Mouse (Mus musculus): ENCODE results near the gene Glis2.

Glis2 gene

GRCm38 (mm10) chr16:4639831-4640237, 45.3 kb downstream of the Glis2 start, which contains the start of the genes Vasn and Dnaja3:
Vasn (plus strand) TSS chr16:4639941.
Dnaja3 (plus strand) TSS chr16:4639989.
- peak; percentile 51 to 65 for DNase-seq (ENCODE audit: low spot score in 2 of 2)

- no peak for DNase-seq (ENCODE audit: low spot score in 2 of 2)
Observed at GRCm38 (mm10) chr16:4640267-4641005, 45.9 kb downstream of the Glis2 start.

- no peak for DNase-seq (ENCODE audit: low spot score in 2 of 2)
Observed at GRCm38 (mm10) chr16:4641119-4641838, 46.8 kb downstream of the Glis2 start.

GRCm38 (mm10) chr16:4642190-4642589, 47.7 kb downstream of the Glis2 start:
- DNase-seq (ENCODE audit: low spot score in 2 of 2): no peak

DNA sequence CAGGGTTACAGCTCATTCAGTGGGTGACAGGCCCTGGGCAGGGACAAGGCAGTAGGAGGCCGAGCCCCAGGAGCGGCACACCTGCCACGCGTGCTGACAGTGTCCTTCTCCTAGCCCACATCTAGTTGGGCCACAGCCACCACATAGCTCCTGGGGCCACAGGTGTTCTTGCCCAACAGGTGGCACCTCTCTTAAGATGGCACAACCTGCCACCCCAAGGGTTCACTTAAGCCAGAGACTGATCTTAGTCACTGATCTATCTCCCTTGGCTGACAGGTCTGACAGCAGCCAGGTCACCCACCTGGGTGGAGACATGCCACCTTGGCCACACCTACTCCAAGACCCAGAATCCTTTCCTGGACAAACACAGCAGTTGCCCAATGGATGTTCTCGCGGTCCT, 48.4 kb downstream of the Glis2 start:
- no peak for DNase-seq (ENCODE audit: low spot score in 2 of 2)

- DNase-seq (ENCODE audit: low spot score in 2 of 2): peak in 1 of 2 experiments; percentile 63
Observed at GRCm38 (mm10) chr16:4643670-4644419, 49.3 kb downstream of the Glis2 start.

- no peak for DNase-seq (ENCODE audit: low spot score in 2 of 2)
Observed at GRCm38 (mm10) chr16:4645867-4646266, 51.4 kb downstream of the Glis2 start.

DNA sequence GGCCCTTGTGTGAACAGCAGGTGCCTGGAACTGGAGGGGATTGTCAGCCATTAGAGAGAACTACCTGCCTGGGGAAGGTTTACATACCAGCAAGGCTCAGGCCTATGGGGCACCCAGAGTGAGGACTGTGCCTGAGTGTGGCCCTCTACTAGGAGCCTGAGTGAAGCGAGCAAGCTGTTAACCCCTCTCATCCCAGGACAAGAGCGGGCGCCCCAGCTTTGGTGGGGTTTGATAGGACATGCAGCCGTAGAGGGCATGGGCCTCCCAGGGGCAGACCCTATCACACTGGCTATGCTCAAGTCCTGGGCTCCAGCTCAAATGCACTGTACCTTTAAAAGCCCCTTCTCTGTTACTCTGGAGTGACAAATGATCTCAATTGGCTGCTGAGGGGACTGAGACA, 52.3 kb downstream of the Glis2 start:
- DNase-seq (ENCODE audit: low spot score in 2 of 2): no peak

DNA sequence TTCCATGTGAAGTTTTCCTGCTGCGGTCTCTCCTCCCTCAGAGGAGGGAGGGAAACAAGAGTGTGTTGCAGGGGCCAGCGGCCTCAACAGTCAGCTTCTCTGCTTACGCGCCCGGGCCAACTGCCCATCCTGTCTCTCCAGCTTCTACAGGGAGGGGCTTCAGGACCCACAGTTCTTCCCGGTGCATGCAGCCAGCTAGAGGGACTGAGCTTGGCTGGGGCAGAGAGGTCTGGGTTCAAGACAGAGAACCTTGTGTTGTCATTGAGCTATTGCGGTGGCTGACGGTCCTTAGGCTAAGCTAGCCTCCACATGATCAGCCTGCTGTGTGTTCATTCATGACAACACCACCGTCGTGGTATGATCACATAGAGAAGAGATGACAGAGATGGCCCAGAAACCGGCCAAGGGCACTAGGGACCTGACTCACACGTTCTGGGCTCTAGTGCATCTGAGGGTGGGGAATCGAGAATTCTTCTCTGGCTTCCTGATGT, 53.2 kb downstream of the Glis2 start:
- DNase-seq (ENCODE audit: low spot score in 2 of 2): no peak

DNA sequence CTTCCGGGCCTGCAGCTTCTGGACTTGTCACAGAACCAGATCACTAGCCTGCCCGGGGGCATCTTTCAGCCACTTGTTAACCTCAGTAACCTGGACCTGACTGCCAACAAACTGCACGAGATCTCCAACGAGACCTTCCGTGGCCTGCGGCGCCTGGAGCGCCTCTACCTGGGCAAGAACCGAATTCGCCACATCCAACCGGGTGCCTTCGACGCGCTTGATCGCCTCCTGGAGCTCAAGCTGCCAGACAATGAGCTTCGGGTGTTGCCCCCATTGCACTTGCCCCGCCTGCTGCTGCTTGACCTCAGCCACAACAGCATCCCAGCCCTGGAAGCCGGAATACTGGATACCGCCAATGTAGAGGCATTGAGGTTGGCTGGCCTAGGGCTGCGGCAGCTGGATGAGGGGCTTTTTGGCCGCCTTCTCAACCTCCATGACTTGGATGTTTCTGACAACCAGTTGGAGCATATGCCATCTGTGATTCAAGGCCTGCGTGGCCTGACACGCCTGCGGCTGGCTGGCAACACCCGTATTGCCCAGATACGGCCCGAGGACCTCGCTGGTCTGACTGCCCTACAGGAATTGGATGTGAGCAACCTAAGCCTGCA, 54.0 kb downstream of the Glis2 start:
- no peak for DNase-seq (ENCODE audit: low spot score in 2 of 2)

DNA sequence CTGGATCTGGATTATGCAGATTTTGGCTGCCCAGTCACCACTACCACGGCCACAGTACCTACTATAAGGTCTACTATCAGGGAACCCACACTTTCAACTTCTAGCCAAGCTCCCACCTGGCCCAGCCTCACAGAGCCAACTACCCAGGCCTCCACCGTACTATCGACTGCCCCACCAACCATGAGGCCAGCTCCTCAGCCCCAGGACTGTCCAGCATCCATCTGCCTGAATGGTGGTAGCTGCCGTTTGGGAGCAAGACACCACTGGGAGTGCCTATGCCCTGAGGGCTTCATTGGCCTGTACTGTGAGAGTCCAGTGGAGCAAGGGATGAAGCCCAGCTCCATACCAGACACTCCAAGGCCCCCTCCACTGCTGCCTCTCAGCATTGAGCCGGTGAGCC, 54.7 kb downstream of the Glis2 start:
- no peak for DNase-seq (ENCODE audit: low spot score in 2 of 2)

DNA sequence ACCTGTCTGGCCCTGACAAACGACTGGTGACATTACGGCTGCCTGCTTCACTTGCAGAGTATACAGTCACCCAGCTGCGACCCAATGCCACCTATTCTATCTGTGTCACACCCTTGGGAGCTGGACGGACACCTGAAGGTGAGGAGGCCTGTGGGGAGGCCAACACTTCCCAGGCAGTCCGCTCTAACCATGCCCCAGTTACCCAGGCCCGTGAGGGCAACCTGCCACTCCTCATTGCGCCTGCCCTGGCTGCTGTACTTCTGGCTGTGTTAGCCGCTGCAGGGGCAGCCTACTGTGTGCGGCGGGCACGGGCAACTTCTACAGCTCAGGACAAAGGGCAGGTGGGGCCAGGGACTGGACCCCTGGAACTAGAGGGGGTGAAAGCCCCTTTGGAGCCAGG, 55.2 kb downstream of the Glis2 start:
- DNase-seq (ENCODE audit: low spot score in 2 of 2): no peak

GRCm38 (mm10) chr16:4650161-4650560, 55.6 kb downstream of the Glis2 start:
- DNase-seq (ENCODE audit: low spot score in 2 of 2): no peak

- DNase-seq (ENCODE audit: low spot score in 2 of 2): no peak
Observed at GRCm38 (mm10) chr16:4651081-4651480, 56.6 kb downstream of the Glis2 start.

DNA sequence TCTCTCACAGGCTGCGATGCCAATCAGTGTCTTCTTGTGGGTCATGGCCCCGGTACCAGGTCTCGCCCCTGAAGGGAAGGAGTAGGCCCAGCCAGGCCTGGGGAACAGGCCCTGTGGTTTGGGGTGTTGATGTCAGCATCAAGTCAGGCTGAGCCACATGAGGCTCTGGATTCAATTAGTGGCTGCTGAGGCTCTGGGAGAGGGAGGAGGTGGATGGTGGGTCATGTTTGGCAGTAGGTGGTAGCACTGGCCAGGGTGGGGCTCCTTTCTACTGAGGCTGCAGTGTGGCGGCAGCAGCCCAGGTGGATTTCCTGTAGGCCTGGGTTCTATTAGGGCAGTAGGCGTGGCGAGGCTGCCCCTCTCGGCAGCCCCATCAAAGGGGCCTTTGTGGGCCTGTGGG, 57.1 kb downstream of the Glis2 start:
- DNase-seq (ENCODE audit: low spot score in 2 of 2): no peak

DNA sequence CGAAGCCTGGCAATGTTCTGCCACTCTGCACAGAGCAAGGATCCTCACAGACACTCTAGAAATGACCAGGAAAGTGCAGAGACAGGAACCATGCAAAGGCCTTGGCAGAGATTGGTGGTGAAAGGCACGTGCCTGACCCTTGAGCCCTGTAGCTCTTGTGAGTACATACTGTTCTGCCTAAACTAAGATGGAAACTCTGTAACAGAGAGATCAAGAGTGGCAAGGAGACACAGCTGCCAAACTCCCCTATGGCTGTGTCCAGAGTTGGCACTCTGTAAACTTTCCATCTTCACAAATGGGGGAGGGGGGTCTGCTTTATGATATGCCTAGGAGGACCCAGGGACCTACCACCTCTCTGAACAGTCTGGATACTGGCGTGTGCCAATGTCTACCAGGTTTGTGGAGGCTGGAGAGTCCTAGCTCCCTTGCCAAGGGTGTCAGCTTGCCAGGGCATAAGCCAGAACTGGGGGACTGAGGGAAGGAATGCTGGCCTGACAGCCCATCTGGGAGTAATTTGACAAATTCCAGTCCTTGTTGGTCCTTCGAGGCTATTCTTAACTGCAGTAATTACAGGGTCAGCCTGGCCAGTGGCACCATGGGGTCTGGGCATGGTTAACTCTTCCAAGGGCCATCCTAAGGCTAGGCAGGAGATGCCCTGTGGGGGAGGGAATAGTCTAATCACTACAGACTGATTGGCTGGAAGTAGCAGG, 58.3 kb downstream of the Glis2 start:
- DNase-seq (ENCODE audit: low spot score in 2 of 2): no peak

DNA sequence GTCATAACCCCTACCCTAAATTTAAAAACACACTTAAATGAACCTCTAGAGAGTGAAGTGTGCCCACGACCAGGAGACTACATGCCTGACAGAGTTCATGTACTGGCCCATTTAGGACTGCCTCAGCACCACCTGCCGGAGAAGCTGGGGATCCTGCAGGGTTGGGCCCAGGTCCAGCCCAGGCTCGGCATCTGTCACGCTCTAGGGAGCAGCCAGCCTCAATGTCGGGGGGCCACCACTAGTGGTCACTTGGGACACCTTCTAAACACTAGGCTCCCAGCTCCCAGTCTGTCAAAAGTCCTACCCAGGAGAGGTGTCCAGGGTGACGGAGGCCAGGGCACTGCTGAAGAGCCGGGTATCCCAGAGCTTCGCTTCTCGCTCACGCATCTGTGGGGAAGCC, 60.2 kb downstream of the Glis2 start:
- no peak for DNase-seq (ENCODE audit: low spot score in 2 of 2)

DNA sequence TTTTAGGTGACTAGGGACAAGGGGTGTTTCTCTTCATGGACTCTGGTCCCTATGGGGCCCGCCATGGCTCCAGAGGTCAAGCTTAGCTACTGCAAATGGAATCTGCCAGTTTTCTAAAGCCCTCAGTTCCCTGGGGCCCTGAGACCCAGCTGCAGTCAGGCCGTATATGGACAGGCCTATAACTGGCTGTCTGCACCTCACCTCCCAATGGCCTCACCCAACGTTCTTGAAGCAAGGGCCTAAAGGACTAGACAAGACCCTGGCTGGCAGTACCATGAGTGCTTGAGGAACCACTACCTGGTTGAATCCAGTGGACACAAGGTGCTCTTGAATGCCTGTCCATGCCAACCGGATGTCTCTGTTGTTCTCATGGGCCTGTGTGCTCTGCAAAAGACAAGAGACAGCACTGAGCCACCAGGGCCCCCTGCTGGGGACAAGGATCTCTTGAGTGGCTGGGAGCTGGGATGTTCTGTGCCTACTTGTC, 60.8 kb downstream of the Glis2 start:
- no peak for DNase-seq (ENCODE audit: low spot score in 2 of 2)

DNA sequence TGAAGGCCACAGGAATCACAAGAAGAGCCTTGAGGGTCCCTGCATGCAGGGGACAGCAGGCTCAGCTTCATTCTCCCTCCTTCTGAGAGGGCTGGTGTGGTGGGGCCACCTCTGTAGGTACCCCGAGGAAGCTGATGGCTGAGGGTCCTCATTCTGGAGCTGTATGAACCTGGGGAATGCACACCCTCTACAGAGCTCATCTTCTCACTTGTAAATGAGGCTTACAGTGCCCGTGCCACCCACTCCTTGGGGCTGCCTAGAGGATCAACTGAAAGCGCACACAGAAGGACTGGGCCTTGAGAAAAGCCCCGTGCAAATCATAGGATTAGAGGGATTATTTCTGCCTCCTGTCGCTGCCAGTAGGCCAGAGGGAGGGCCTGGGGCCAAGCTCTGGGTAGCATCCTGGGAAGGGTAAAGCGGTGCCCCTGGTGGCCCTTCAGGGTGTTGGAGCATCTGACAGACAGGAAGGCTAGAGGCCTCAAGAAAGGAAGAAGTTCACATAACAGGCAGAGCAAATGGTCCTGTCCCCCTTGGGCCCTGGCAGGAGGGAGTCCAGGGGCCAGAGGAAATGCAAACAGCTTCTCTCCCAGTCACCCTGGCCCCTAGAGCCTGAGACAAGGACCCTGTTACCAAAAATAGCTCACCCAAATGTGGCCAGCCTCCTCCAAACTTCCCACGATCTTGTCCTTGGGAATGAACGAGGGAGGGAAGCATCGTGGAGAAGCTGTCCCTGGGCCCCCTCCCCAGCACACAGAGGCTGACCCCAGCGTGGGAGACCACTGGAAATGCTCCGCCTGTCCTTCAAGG, 61.5 kb downstream of the Glis2 start:
- DNase-seq (ENCODE audit: low spot score in 2 of 2): no peak

DNA sequence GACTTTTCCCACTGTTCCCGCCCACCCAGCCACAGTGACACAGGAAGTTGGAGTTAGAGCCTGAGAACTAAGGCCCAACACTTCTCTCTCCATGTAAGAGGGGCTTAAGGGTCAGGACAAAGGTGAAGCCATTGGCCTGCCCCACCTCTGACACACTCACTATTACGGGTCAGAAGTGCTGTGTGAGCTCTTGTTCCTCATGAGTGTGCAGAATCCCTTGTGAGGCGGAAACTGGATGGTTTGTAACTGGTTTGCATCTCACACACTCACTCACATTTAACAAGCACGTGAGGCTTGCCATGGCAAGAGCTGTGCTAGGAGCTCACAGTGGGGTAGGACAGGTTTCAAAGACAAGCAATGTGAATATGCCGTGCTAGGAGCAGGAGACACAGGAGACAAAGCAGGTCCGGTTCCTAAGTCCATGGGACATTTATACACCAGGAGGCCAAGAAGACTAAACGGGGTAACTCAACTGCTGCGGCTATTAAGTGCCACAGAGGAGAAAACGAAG, 62.1 kb downstream of the Glis2 start:
- no peak for DNase-seq (ENCODE audit: low spot score in 2 of 2)
